Mouse (Mus musculus): ENCODE measurements around the gene Cdk8.
"Not testable (repeated sequence)": the region's sequence is repeated elsewhere in the genome, so short reads cannot be mapped to it uniquely, and the experiment has no call there.

The Cdk8 gene

GRCm38 (mm10) chr5:146230864-146231654 is at the start of gene Cdk8:
TSS of gene Cdk8 (plus strand) at chr5:146231230.
- DNase-seq (ENCODE audit: low spot score in 2 of 2) = peak; percentile 92 to 95

- DNase-seq (ENCODE audit: low spot score in 2 of 2) = not testable (repeated sequence)
Measured at GRCm38 (mm10) chr5:146185204-146185603, 45.8 kb upstream of the Cdk8 start, which contains the start of gene 1700001J03Rik. TSS of gene 1700001J03Rik (minus strand) at chr5:146185304.

DNA sequence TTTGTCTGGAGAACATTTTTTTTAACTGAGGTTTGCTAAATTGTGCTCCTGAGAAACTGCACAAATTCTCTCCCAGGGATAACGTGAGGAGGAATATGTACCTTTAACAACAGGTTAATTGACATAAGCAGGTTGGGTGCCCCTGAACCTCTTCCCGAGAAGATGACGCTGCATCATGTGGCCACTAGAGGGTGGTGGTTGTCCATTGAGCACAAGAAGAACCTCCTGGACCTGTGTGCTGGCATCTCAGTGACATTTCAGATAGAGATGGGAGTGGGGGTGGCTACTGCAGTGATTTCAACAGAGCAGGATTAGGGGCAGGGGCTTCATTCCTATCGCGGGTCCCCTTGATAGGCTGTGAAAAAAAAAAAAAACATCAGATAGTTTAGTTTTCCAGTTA is 43.6 kb upstream of the Cdk8 start:
- peak; percentile 44 to 62 for DNase-seq (ENCODE audit: low spot score in 2 of 2)

DNA sequence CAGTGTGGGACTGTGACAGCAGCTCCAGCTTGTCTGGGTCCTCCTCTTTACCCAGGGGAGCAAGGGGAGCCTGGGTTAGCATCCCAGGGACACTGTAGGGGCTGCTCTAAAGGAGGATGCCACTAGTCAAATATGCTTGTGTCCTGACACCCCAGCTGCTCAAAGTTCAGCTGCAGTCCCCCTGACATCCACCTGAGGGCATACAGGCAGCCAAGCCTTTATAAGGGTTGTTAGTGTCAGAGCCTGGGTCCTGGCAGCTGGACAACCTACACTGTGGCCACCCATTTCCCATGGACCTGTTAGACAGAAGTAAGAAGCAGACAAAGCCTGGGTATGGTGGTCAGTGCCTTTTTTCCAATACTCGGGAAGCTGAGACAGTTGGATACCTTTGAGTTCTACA is 42.9 kb upstream of the Cdk8 start:
- no peak for DNase-seq (ENCODE audit: low spot score in 2 of 2)

DNA sequence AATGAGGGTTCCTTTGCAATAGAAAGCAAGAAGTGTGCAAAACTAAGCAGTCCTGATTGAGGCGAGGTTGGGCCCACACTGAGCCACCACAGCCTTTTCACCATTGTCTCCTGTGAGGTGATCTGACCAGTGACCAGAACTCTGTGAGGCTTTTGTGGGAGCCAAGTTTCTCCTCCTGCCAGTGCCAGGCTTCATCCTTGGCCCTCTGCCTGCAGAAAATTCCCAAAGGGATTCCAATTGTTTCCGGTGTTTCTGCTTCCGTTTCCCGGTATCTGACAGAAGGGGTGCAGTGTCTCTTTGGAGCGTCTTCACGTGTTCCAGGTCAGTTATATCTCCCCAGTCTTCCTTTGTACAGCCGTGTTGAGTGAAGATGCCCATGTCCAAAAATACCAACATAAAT is 42.3 kb upstream of the Cdk8 start:
- no peak for DNase-seq (ENCODE audit: low spot score in 2 of 2)

- no peak for DNase-seq (ENCODE audit: low spot score in 2 of 2)
Measured at GRCm38 (mm10) chr5:146190093-146190492, 40.9 kb upstream of the Cdk8 start.

DNA sequence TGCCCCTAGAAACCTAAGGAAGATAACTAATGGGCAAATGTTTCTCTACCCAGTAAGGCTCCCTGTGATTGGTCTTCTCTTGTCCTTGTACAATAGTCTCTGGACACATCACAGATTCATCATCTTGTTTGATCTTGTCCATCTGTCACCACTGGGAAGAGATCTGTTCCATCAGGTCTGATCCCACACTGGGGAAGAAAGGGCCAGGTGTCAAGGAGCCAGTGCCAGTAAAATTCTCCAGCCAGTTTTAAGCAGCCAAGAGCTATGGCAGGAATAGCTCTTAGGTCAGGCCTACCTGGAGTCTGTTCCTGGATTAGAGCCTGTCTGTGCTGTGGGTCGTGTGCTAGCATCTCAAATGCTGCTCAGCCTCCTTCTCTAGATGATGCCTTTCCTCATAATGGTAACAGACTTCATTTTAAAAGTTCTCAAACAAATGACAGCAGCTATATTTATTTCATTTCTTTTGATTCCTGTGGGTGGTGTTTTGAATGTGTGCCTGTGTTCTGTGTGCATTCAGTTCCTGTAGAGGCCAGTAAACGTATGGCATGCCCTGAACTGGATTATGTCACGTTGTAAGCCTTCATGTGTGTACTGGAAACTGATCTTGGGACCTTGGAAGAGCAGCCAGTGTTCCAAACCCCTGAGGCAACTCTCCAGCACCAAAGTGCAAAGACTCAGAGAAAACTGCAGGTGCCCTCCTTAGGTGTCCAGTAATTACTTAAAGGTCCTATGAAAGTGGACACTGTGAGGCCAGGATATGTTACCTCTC is 40.3 kb upstream of the Cdk8 start:
- no peak for DNase-seq (ENCODE audit: low spot score in 2 of 2)

- no peak for DNase-seq (ENCODE audit: low spot score in 2 of 2)
Measured at GRCm38 (mm10) chr5:146193360-146193759, 37.7 kb upstream of the Cdk8 start.

DNA sequence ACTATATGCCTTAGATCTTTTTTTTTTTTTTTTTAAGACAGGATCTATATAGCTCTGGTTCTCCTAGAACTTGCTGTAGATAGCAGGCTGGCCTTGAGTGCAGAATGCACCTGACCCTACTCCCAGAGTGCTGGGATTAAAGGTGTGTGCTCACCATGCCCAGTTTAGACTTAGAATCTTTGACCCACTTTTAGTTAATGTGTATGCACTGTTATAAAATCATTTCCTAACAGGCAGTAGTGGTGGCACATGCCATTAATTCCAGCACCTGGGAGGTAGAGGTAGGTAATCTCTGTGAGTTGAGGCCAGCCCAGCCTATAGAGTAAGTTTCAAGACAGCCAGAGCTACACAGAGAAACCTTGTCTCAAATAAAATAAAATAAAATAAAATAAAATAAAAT is 32.0 kb upstream of the Cdk8 start:
- DNase-seq (ENCODE audit: low spot score in 2 of 2) = no peak

GRCm38 (mm10) chr5:146199540-146199939 is 31.5 kb upstream of the Cdk8 start:
- no peak for DNase-seq (ENCODE audit: low spot score in 2 of 2)

- no peak for DNase-seq (ENCODE audit: low spot score in 2 of 2)
Measured at GRCm38 (mm10) chr5:146200580-146200979, 30.4 kb upstream of the Cdk8 start.

DNA sequence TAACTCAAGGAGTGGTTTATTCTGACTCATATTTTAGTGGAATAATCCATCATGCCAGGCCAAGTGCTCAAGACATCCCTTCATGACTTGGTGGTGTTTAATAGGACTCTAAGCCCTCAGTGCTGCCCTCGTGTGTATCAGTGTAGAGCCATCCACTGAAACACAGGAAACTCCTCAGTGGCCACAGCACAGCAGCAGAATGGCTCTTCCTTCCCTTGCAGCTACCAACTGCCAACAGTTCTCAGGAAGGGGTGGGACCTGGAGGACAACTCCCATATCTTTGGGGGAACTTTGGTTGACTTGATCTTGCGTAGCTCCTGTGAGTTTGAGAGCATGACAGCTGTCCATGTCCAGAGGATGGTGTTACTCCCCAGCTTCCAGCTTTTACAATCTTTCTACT is 27.1 kb upstream of the Cdk8 start:
- no peak for DNase-seq (ENCODE audit: low spot score in 2 of 2)

DNA sequence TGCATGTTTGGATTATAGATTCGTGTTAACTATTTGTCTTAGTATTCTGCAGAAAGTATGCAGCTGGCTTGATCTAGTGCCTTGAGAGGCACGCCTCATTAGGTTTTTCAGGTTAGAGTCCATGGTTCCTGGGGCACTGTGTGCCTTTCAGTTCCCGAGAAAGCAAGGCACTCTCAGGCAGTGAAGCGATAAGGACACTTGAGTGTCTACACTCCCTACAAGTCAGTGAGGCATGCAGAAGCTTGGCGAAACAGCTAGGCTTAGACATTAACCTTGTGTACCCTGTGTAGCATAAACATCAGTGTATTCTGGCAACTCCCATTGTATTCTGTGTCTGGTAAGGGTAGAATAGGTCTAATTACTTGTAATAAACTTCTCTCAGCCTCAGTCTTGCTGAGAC is 25.5 kb upstream of the Cdk8 start:
- no peak for DNase-seq (ENCODE audit: low spot score in 2 of 2)

- no peak for DNase-seq (ENCODE audit: low spot score in 2 of 2)
Measured at GRCm38 (mm10) chr5:146220501-146220878, 10.5 kb upstream of the Cdk8 start.

DNA sequence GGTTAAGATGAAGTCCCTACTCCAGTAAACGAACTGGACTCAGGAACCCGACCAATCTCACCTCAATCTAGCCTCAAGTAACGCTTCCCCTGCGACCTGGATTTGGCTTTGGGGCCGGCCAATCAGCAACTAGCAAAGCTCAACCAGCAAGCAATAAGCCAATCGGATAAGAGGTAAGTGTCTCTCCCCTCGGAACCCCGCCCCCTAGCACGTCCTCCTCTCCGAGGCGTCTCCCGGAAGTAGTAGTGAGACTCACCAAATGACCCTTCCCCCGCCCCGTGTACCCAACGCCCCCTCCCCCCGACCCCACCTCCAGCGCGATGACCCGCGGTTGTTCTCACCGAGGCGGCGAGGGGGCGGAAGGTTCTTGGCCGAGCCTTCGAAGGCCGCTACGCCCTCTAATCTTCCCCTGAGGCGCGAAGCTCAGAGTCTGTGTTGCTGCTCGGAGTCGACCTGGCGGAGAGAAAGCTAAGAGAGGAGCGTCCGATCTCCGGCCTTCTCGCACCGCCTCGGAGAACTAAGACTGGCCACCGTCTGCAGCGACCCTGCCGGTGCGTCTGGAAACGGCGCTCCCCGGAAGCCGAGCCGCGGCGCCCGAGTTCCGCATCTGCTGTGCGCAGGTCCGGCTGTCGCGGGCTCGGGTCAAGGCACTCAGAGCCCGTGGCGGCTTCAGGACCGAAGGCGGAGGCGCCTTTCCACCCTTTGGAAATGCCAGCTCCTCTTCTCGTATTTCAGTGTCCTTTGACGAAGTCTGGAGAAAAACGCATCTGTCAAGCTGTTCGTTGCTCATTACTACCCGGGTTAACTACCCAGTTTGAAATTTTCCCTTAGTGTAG is 9.9 kb upstream of the Cdk8 start, which contains the start of gene Rnf6:
Gene Rnf6 (minus strand): TSS at position 677 of the 836 bp plus-strand sequence.
- DNase-seq (ENCODE audit: low spot score in 2 of 2) = peak; percentile 91 to 93

DNA sequence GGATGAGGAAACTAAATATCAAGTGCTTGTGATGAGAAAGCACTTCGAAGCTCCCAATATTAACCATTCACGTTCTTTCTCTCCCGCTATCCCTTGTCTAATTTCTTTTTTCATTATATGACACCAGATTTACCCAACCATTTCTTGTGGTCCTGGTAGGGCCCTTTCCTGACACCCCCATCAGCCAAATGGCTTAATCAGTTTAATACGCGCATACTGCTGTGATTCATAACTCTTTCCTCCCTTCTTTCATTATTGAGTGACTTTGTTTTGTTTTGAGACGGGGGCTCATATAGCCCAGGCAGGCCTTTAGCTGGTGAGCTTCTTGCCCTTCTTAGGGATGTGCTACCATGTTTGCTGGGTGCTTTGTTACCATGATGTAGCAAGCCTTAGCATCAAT is 9.3 kb upstream of the Cdk8 start:
- DNase-seq (ENCODE audit: low spot score in 2 of 2) = no peak

DNA sequence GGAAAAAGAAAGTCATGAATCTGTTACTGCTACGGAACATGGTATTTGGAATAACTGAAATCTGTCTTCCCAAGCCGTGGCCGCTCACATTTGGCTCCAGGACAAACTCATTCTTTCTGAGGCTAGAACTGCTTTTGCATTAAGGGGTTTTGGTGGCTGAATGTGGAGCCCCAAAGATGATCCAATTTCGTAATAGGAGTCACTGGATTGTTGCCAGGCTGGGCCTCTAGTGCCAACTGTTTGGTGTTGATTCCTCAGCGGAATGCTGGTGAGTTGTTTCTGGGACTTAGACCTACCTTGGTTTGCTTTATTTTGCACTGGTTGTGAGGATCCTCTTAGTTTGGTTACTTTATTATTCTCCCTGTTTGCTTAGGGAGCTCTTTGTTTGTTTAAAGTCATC is 7.2 kb upstream of the Cdk8 start:
- no peak for DNase-seq (ENCODE audit: low spot score in 2 of 2)

- DNase-seq (ENCODE audit: low spot score in 2 of 2) = no peak
Measured at GRCm38 (mm10) chr5:146227496-146227895, 3.5 kb upstream of the Cdk8 start.

DNA sequence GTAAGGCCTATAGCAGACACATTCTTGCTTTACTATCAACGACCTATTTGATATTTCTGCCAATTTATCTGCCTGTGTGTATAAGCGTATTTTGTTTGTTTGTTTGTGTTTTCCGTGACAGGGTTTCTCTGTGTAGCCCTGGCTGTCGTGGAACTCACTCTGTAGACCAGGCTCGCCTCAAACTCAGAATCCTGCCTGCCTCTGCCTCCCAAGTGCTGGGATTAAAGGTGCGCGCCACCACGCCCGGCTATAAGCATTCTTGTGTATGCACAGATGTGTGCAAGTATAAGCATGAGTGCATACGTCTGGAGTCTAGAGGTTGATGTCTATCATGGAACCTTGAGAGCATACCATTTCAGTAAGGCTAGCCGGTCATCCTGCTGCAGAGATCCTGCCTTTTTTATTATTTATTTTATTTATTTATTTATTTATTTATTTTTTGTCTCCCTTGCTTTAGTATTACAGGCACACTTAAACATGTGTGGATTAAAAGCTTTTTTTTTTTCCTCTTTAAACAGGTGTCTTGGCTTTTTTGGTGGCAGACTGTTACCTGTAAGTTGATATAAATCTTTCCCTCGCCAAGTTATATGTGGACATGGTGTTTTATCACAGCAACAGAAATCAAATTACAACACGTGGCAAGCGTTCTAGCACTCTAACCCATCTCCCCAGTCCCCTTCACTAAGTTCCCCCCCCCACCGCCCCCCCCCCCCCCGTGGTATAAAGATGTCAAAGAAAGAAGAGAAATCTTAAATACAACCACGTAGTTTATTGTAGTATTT is 970 bp upstream of the Cdk8 start:
- no peak for DNase-seq (ENCODE audit: low spot score in 2 of 2)

DNA sequence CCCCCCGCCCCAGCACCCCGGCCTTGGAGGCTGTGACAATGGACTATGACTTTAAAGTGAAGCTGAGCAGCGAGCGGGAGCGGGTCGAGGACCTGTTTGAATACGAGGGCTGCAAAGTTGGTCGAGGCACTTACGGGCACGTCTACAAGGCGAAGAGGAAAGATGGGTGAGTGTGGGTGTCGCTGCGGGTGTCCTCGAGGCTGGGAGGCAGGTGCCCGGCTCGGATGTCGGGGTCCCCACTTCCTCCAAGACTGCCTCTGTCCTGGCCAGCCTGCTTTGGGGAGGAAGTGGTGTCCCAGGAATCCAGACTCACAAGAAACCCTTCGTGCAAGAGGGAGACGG is 596 bp downstream of the Cdk8 start:
- DNase-seq (ENCODE audit: low spot score in 2 of 2) = peak in 1 of 2 experiments; percentile 46

DNA sequence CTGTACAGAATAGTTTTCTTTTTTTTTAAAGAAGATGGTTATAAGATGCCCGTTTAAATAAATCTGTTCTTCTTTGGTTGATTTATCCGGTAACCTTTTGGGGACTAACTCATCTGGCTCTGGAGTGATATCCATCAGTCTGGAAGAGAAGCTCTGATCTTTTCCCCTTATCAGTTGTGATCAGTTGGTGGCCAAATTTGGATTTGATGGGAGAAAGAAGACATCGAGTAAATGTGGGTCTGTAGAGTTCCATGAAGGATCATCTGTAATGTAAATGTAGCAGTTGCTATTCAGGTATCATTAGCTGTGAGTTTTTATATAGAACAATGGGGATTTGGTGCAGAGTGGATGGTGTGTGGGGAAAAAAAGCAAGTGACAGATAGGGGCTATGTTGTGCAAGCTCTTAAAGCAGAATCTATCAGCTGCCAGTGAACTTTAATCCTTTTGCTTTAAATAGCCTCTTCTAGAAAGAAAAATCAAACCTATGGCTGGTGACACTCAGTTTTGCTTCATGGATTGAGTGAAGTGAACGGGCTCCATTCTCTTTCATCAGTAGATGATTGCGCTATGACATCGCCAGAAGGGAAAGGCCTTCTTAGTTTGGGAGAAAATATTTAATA is 1.1 kb downstream of the Cdk8 start:
- DNase-seq (ENCODE audit: low spot score in 2 of 2) = no peak
